Mouse (Mus musculus) right cerebral cortex, adult 2 months (tissue): ENCODE results near the gene Mthfr.

Experiments
- DNase-seq, 2 experiments: peaks; one replicate each; pipeline ENCODE4 v3.0.0; 2021 to 2022; ENCODE audit warnings: low spot score in 2 of 2

The Mthfr gene

DNA sequence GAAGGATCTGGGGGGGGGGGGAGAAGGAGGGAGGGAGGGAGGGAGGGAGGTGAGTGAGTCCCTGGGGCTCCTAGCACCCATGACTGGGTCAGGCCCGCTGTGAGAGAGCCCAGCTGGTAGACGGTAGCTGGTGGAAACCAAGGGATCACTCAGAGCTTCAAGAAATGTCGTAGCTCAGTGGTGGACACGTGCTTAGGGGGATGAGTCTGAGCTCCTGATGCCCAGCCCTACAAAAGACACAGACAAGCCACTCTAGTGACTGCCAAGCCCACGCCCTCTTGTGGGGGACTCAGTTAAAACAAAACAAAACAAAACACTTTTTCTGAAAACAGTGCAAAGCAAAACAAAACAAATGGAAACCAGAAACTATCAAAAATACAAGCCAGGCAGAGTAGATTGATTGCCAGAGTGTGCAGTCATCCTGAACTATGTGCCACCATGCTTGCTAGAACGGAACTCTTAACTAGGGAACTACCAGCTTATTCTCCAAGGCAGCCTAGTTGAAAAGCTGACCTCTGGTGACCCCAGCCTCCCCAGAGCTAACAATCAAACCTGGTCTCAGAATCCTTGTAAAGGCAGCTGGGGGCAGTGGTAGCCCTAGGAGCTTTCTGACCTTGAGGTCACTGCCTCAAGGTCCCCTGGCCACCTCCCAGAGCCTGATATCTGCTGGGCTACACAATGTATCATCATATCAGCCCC, 27.0 kb downstream of the Mthfr start:
- DNase-seq = no peak

DNA sequence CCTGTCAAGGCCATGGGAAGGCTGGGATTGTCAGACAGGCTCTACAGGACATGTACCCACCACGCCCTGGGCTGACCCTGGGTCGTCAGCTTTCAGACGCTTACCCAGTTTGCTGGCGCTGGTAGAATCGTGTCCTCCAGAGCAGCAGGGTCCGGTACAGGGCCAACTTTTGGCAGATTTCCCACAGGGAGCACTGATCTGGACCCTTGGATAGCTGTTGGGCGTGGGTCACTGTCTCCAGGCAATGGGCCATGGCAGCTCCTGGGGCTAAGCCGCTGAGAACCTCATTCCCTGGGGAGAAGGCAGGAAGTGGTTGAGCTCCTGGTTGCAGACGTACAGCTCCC, 27.5 kb downstream of the Mthfr start:
- DNase-seq = no peak

DNA sequence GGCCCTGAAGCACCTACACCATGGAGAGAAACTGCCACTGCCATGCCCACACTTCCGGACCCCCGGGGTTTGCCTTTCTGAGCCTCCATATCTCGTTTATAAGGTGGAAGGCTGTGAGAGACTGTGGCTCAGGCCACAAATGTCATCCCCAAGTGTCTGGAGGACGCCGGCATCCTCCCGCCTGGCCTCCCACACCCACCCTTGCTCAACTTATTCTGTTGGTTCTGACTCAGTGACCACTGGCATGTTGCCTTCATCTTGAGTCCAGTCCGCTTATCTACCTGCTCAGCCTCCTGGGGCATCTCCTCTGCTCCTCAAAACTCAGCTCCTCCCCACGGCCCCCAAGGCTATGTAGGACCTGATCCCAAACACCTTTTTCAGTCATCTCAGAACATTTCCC, 28.5 kb downstream of the Mthfr start:
- DNase-seq = no peak

DNA sequence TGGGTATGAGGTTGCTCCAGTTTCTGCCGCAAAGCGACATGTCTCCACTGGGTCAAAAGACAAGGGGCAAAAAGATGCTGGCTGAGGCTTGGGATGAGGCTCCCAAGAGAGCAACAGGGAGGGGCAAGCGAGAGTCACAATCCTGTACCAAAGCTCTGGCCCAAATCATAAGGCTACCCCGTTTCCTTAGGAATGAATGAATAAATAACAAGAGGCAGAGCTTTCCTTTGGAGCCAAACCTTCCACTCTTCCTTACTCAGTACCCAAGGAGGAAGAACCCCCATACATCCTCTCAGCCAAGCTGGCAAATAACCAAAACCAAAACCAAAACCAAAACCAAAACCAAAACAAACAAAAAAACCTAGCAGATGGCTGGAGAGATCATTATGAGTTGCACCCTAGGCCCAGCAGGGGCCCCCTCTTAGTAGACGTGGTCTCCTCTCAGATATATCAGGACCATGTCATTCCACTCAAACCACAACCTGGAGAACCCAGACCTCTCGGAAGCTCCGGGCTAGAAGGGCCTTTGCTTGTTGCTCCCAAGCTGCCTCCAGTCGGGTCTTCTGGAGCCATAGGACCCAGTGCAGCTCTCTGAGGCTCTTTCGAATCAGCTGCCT, 30.8 kb downstream of the Mthfr start:
- no peak for DNase-seq

DNA sequence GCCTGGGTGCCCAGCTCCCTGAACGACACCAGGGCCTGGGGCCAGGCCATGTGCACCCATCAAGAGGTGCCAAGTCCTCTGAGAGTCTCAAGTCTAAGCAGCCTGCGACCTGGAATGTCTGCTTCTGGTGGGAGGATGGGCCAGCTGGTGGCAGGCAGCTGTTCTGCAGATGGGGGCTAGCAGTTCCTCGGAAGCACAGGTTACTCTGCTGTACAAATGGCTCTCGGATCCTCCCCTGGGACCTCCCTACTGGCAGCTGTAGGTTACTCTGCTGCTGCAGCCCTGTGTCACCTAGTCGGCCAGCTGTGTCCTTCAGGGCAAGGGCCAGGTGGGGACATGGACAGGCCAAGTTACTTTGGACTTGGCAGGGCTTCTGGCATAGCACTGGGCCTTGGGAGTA, 32.6 kb downstream of the Mthfr start:
- DNase-seq = no peak

DNA sequence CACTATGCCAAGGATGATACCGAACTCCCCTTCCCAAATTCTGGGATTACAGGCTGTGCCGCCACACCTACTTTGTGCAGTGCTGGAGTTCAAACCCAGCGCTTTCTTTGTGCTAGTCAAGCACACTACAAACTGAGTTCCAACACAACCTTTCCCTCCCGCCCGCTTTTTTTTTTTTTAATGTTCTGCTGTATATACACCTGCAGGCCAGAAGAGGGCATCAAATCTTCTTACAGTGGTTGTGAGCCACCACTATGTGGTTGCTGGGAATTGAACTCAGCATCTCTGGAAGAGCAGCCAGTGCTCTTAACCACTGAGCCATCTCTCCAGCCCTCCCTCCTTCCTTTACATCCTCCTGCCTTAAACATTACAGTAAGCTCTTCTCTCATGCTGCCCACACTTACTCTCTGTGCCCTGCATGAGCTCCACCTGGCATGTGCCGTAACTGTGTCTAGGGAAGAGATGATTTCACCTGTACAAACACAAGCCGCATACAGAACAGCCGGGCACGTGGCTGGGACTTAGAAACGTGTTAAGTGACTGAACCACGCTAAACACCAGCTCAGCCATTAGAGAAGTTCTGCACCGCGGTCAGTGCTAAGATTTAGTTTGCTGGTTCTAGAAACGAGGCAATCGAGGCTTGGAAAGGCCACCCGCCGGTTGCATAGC, 35.8 kb downstream of the Mthfr start:
- DNase-seq = no peak

DNA sequence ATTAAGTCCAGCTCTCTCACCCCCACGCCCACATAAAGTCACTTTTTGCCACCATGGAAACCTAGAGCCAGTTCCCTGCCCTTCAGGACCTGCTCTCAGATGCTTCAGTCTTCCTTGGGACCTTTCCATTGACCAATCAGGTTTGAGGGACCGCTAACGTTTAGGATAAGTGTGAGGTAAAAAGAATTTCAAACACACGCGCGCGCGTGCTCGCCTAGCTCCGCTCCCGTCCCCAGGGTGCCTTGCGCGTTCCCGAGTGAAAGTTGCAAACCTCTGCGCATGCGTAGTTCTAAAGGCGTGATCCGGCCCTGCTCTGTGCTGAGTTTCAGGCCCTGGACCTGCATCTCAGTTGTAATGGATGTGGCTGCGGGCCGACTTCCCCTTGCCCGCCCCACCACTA, 36.4 kb downstream of the Mthfr start:
- DNase-seq = peak; percentile 64 to 68

DNA sequence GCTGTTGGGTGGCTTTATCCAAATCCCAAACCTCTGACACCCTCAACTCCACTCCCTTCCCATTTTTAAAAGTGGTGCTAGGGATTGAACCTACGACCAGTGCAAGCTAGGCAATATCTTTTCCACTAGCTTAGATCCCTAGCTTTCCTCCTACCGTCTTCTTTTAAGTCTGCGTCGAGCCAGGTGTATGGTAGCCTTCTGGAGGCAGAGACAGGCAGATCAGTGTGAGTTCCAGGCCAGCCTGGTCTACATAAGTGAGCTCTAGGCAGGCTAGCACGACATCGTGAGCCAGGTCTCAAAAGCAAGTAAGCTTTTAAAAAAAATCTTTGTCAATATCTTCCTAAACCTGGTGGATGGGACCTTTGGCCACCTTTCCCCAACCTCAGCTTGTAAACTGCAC, 37.0 kb downstream of the Mthfr start:
- no peak for DNase-seq

DNA sequence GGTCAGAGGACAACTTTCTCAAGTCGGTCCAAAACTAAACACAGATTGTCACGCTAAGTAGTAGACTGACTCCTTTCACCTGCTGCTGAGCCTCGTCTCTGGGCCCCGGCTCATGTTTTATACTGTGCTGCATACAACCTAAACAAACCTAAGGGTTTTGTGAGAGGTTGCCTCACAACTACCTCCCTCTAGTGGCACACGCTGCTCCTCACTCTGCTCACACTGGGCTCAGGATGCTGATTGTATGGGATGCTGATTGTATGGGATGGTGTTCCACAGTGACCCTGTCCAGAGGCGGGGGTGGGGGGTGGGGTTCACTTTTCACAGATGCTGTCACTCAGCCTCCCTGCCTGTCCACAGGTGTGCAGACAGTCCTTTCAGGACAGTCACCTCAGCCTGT, 40.3 kb downstream of the Mthfr start:
- no peak for DNase-seq

DNA sequence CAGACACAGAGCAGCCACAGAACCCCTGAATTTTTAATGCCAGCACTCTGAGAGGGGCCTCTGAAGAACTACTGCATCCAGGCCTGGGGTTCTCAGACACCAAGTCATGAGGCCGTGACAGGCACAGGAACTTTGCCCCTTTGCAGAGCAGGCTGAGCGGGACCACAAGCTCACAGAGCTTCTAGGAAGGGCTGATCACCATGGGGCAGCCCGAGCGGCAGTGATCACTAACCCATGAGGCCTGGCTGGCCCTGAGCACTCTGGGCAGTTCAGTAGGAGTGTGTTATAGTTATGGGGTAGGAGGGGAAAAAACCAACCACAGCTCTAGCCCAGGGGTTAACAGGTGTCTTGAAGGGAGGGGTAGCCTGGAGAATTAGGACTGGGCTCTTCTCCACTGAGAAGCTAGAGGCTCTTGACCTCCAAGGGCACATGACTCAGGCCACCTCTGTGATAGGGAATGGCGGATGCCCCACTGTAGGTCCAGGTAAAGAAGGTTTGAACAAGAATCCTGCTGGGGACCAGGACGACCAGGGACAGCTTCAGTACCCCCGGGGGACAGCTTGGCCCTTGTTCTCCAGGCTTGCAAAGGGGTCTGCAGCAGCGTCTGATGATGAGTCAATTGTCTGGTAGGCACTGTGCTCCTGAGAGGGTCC, 41.2 kb downstream of the Mthfr start:
- DNase-seq = no peak

DNA sequence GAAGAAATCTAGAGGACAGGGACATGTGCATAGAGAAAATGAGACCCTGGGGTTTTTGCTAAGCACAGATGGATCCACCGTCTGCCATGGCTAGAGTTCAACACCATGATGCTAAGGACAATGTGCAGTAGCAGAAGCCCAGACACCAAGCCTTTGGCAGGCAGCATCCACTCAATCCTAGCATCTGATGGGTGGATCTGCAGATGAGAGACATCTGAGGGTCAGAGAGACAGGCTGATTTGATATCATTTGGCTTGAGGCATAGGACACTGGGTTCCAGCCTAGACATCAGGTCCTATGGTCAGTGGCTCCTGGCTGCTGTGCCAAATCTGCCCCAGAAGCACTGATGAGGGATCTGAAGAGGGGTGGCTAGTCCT, 41.7 kb downstream of the Mthfr start:
- no peak for DNase-seq

DNA sequence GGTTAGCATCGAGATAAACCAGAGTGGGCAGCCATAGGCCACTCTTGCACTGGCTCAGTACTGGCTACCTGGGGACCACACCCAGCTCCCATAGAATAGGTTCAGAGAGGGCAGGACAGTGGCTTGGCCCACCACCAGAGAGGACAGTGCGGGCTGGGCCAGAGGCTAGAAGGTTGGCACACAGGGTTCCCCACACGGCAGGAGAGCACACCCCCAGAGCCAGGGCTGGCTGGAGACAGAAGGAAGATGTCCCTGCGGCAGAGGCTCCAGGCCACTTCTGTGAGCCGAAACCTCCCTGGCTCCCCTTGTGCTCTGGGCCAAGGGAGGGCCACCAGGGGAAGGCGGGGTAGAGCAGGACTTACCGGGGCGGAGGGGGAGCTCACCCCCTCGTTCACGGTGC, 42.3 kb downstream of the Mthfr start:
- DNase-seq = no peak

DNA sequence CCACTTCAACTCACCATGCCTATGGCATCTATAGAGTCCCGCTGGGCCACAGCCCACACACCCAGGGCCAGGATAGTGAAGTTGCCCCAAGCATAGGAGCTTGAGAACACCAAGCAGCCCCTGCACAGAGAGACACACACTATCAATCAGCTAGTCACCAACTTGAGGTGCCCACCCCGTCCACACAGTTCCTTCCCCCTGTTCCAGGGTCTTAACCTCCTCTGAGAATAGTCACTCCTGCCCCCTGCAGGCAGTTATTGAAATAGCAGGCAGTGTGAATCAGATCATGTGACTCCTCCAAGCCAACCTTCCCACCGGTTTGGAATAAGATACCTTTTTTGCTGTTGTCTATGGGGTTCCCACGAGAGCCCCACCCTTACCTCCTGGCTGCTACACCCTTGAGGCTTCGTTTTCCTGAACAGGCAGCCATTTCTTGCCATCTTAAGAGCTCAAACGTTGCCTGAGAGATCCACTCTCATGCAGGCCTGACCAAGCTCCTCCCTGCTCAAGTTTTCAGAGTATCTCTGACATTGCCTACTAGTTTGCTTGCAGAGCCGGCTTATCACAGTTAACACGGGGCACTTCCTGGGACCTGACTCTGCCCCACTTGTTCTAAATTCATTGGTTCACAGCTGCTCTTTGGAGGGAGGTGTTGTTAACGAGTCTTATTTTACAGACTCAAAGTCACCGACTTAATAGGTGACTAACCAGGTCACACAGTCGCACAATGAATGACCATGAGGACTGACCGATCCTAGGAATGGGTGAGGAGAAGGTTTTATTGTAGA, 43.6 kb downstream of the Mthfr start:
- peak; percentile 42 to 51 for DNase-seq

DNA sequence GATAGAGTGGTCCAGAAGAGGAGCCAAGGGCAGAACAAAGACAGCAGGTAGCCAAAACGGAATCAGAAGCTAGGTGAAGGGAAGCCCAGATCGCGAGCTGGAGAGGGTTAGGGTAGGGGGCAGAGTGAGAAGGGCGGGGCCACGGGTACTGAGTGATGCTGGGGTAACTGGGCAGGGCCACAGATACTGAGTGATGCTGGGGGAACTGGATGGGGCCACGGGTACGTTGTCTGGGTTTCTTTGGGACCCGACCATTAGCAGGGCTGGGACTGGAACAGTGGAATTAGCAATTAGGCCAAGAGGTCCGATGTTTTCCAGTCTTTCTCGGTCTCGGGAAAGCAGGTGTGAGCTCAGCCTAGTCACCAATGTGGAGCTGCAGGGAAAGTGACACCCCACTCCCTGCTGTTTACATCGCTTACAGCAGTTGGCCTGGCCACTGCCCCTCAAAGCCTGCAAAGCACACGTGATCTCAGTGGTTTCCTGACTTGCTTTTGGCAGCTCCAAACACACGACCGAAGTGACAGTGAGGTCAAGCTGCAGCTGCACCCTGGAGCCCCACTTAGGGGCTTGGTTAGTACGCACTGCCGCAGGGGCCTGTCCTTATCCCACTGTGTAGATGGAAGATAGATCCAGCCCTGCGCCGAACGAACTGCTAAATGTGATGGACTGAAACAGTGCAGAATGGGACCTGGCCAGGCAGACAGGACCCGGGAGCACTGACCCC, 44.5 kb downstream of the Mthfr start:
- no peak for DNase-seq

DNA sequence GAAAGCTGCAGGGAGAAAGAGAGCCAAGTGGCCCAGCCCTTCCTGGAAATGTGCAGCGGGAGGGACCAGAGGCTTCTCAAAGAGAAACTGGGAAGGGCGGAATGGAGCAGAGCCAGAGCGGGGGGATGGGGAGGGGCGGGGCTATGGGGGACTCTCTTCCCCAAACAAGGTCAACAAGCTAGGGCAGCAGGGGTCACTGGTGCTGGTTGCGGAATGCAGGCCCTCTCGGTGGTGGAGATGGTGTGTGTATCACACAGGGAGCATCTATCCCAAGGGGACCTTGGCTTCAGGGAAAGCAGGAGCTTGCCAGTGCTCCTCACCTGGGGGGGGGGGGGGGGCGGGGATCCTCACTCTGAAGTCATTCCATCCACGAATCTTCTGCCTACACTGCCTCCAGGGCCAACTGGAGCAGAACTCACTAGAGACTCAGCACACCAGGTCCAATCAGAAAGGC, 45.4 kb downstream of the Mthfr start:
- DNase-seq = no peak

DNA sequence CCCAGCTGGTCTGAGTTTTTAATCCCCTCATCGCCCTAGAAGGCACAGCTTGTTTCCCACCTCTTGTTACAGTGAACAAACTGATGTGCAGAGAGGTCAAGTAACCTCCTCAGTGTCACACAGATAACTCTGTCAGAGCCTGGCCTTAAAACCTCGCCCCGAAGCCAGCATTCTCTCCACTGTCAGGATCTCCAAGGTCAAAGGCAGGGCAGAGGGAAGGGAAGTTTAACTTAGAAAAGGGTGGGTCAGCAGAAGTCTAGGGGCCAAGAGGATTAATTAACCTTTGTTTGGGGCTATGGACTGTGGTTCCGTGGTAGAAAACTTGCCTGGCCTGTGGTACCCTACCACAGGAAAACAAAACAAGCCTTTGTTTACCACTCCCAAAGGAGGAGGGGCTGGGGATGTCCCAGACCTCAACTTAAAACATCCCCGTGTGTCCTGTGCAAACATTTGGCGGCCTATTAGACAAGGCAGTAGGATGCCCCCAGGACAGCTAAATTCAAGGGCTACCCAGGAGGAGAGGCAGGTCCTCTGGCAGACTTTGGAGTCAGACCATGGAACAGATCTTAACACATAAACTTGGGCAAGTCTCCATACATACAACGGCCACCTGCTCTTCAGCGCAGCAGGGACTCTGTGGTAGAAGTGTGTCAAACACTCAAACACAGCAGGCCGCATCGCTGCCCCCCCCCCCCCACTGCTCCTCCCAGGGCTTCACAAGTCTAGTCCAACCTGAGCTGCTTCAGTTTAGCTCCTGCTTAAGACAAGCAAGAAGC, 46.4 kb downstream of the Mthfr start:
- no peak for DNase-seq

DNA sequence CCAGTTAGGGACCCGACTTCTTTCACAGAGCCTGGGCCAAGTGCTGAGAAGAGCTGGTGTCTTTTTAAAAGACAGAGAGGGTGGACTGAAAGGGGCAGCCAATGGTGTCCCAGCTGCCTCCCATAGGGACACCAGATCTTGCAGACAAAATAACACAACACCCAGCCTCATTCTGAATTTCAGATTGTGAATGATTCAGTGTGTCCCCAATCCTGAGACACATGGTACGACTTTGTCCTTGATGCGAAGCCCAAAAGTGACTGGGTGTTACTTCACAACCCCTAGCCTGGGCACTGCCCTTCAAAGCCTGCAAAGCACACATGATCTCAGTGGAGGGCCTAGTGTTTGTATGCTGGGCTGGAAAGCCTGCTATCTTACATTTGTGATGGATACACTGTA, 47.0 kb downstream of the Mthfr start:
- DNase-seq = no peak

DNA sequence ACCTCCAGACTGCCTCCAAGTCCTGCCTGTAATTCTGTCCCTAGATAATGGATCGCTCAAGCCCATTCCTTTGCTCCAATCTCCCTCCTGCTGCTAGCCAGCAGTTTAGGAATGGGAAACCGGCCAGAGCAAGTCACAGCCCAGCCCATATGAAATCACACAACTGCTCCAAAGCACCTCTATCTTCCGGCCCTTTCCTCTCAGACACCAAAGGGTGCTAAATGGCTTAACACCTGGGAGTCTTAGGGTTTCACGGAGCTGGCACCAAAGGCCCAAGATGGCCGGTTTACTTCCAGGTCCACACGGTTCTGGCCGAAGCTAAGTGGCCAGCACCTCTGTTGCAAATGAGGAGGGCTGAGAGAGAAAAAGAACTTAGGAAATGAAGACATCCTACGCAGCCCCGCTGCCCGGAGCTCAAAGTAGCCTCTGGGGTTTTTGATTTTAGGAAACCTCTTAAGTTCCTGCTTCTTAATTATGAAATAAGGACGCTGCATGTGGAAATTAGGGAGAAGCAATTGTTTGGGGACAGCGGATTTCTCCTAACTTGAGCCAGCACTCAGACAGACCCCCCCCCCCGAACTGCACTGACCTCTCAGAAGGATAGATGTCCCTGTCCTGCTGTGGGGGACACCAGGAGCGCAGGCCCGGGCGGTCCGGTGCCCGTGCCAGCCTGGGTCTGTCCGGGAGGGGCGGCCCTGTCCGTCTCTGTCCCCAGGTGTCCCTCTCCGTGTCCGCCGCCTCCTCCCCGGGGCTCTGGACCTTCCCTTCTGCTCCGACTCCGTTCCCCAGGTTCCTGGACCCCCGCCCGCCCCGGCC, 48.4 kb downstream of the Mthfr start:
- DNase-seq = no peak

DNA sequence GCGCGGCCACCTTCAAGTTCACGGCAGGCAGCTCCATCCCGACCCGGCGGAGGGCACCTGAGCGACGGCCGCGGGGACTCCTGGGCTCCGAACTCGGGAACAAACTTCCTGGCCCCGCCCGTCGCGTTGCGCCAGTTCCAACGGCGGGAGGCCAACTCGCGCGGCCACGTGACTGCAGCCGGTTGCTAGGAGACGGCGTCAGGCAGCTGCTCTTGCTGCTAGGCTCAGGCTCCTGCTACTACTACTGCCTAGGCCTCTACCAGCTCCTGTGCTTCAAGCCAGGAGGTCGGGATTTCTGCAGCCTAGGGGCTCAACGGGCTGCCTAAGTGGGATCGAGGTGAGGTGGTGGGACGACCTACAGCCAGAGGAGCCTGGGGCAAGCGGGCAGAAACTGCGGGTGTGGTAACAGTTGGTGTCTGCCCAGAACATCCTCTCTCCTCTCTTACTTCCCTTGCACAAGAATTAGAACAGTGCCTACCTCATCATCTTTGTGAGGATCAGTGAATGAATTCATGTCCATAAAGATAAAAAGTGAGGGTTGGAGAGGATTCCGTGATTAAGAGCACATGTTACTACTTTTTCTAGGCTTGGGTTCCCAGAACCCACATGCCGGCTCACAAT, 49.1 kb downstream of the Mthfr start, which contains the start of gene Agtrap:
Gene Agtrap (minus strand): TSS at position 125 of the 621 bp plus-strand sequence.
- DNase-seq = peak; percentile 94 to 96
